Mouse (Mus musculus) liver, postnatal 0 days (tissue): ENCODE measurements at regions not wholly inside any gene's neighbourhood (a gene's known extent, or its start where the extent isn't known, plus 50 kb on each side); places are given as distances from the start of the nearest gene placed in this dataset.

Experiments
- CTCF ChIP-seq: sonication (generic); IDR thresholded peaks from 2 replicates; pipeline ENCODE4 v1.5.1; 2016; ENCODE audit warnings: antibody characterized with exemption, low read depth
- EP300 ChIP-seq: IDR thresholded peaks from 2 replicates; pipeline ENCODE4 v1.6.1; 2016; ENCODE audit warnings: antibody characterized with exemption, low read depth, mild to moderate bottlenecking

GRCm38 (mm10) chr13:110600377-110600776, 205.5 kb downstream of the Plk2 start:
- TF ChIP-seq CTCF (no peak), EP300 (no peak)
